Mouse (Mus musculus): ENCODE measurements around the gene 9130230L23Rik.

GRCm38 (mm10) chr5:66004134-66004925 is at the start of gene 9130230L23Rik:
- TF ChIP-seq CTCF (IDR thresholded peaks at IDR 0.05; ENCODE audit: low read depth) (no peak), EP300 (IDR thresholded peaks at IDR 0.05; ENCODE audit: low read depth) (no peak)
